Mouse (Mus musculus) ES-E14 (cell line): Measurements from ENCODE around the gene Gnpda2.

Experiments used
- HCFC1 ChIP-seq: IDR thresholded peaks from 2 replicates; pipeline ENCODE4 v1.6.1; 2012; ENCODE audit warnings: low read length, inconsistent platforms, borderline replicate concordance; ENCODE audit not compliant: insufficient read depth
- MAFK ChIP-seq: IDR thresholded peaks from 2 replicates; pipeline ENCODE4 v1.6.1; 2014; ENCODE audit warnings: mild to moderate bottlenecking, low read depth, low read length, inconsistent platforms; ENCODE audit not compliant: insufficient read depth
- ZC3H11A ChIP-seq: IDR thresholded peaks from 2 replicates; pipeline ENCODE4 v1.6.1; 2012; ENCODE audit warnings: low read depth, mild to moderate bottlenecking, inconsistent platforms, low read length, borderline replicate concordance
- ZNF384 ChIP-seq: IDR thresholded peaks from 2 replicates; pipeline ENCODE4 v1.6.1; 2012; ENCODE audit warnings: low read depth, low read length, inconsistent platforms

DNA sequence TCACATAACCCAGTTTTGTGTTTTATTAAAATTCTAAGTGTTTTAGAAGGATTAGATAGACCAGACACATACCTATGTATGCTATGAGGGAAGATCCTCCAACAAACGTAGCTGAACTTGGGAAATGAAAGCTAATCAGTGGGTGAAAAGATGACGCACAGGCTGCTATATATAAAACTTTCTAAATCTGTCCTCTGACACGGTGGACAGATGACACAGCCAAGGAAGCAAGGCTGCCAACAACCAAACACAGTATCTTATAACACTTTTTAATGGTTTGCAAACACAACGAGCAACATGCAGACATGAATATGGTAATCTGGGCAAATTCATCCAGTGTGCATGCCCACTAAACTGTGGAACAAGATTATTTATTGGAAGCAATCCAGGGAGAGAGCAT, 49.7 kb downstream of the Gnpda2 start, which contains the start of gene Yipf7:
- no peak for TF ChIP-seq MAFK
- TF ChIP-seq ZNF384, result no peak
- no peak for TF ChIP-seq ZC3H11A
- no peak for TF ChIP-seq HCFC1
